Mouse (Mus musculus): ENCODE data around the gene Cdr2l.

DNA sequence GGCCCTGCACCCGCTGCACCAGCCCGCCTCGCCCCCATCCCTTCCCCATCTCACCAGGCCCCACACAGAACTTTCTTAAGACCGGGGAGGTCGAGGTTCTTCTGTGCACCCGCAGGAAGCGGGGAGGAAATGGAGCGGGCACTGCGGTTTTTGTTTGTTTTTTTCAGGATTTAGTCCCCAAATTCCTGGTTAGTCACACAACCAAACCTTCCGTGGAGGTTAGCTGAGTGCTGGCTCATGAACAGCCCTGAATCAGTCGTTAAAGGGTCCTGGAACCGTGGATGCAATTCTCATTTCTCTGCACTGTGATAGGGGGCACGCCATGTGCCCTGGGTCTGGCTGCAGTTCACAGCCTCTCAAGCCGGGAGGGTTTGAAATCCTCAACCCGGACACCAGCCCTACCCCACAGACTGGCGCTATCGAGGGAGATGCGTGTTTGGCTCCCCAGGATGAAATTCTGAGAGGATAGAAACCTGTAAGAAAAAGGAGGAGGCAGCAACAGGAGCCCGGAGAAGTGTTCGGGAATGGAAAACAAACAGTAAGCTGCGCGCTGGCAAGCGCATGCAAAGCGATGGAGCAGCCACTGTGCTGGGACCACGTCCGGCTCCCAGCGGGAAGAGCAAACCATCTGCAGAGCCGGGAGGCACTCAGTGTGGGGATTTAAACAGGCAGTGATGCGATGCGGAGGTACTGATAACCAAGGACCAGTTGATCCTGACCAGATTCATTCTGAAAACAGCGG is 54.1 kb downstream of the Cdr2l start:
- TF ChIP-seq CTCF (IDR thresholded peaks at IDR 0.05; ENCODE audit: low read depth, low read length) (no peak), POLR2A (IDR thresholded peaks at IDR 0.05; ENCODE audit: extremely low read depth, insufficient read depth, low read length) (no peak)
